Mouse (Mus musculus): ENCODE measurements around the gene Ttll8.

GRCm38 (mm10) chr15:88920065-88920464 is 34.2 kb downstream of the Ttll8 start:
- TF ChIP-seq CTCF (IDR thresholded peaks at IDR 0.05; ENCODE audit: borderline replicate concordance, insufficient read depth, low read depth, low read length), result no peak
- no peak for TF ChIP-seq POLR2A (IDR thresholded peaks at IDR 0.05; ENCODE audit: borderline replicate concordance, insufficient read depth, low read length)

Measured in cerebellum, adult 2 months (tissue).